Mouse (Mus musculus) forebrain, postnatal 0 days (tissue): ENCODE results near the gene Sirt1. TPM values are rescaled to one million over a fixed set of nuclear protein-coding genes. Genes with fewer than 3 reads are reported as not detected.
"Not testable (repeated sequence)": the region's sequence is repeated elsewhere in the genome, so short reads cannot be mapped to it uniquely, and the experiment has no call there.

ENCODE experiments used
- ATAC-seq: fragments of 200-750 bp; cut with Nextera tagmentation; 2 replicates; pipeline ENCODE4 v1.8.0; 2017; ENCODE audit warnings: mild to moderate bottlenecking, moderate library complexity
- DNase-seq: peaks from one replicate; pipeline ENCODE4 v3.0.0-alpha.2; 2015
- H3K27ac ChIP-seq: fragments of 300-500 bp; sonication (generic); 2 replicates; pipeline ENCODE4 v1.5.1; 2014; ENCODE audit warnings: low read depth, mild to moderate bottlenecking, antibody characterized with exemption, low read length, moderate library complexity, mixed read lengths
- H3K27me3 ChIP-seq: fragments of 300-500 bp; sonication (generic); 2 replicates; pipeline ENCODE4 v1.6.1; 2014; ENCODE audit warnings: mild to moderate bottlenecking, low read length, mixed read lengths; ENCODE audit not compliant: insufficient read depth
- H3K36me3 ChIP-seq: fragments of 300-500 bp; sonication (generic); 2 replicates; pipeline ENCODE4 v1.6.1; 2014; ENCODE audit warnings: mild to moderate bottlenecking, moderate library complexity; ENCODE audit not compliant: insufficient read depth
- H3K4me1 ChIP-seq: fragments of 300-500 bp; sonication (generic); 2 replicates; pipeline ENCODE4 v1.6.1; 2014; ENCODE audit warnings: antibody characterized with exemption; ENCODE audit not compliant: insufficient read depth
- H3K4me2 ChIP-seq: fragments of 300-500 bp; sonication (generic); 2 replicates; pipeline ENCODE4 v1.6.1; 2014; ENCODE audit warnings: low read depth, mild to moderate bottlenecking, moderate library complexity
- H3K4me3 ChIP-seq: fragments of 300-500 bp; sonication (generic); 2 replicates; pipeline ENCODE4 v1.5.1; 2014; ENCODE audit warnings: low read depth, low read length, mixed read lengths
- H3K9ac ChIP-seq: fragments of 300-500 bp; sonication (generic); 2 replicates; pipeline ENCODE4 v1.6.1; 2014; ENCODE audit warnings: mild to moderate bottlenecking
- H3K9me3 ChIP-seq: fragments of 300-500 bp; sonication (generic); 2 replicates; pipeline ENCODE4 v1.6.1; 2016; ENCODE audit warnings: low read length
- CTCF ChIP-seq: sonication (generic); IDR thresholded peaks from 2 replicates; pipeline ENCODE4 v1.5.1; 2016; ENCODE audit warnings: antibody characterized with exemption, control low read depth, low read depth
- WGBS: fragments of 180-500 bp; shearing (Covaris S2); extraction: QIAGEN DNeasy Blood & Tissue Kit; methylation state at CpG from one replicate; pipeline ENCODE4 v1.1.7; 2014; 5-methylcytosine and 5-hydroxymethylcytosine counted together
- polyA plus RNA-seq: library from polyadenylated mRNA; unstranded; fragments of >200 nt; fragmentation: Nextera tagmentation; extraction: Ambion mirVana; gene quantifications from 2 replicates; pipeline ENCODE4 v1.2.1, GENCODE M21; 2015
- total RNA-seq: library from RNA; depleted of rRNA; stranded (reverse); fragments of >200 nt; gene quantifications from 2 replicates; pipeline ENCODE4 v1.2.3, GENCODE M21; 2014

The Sirt1 gene
- total and polyA plus RNA-seq, 2 experiments from 2014 or later: 3.3 to 28.3 TPM

GRCm38 (mm10) chr10:63368041-63368440 lies 13.5 kb downstream of the Sirt1 start:
- TF ChIP-seq CTCF: no peak

GRCm38 (mm10) chr10:63367386-63367785 lies 14.1 kb downstream of the Sirt1 start:
- Histone ChIP-seq H3K4me1 (no peaks in the 10 kb centered on the region), H3K9ac (no peak overlapping the region), H3K36me3 (no peaks in the 10 kb centered on the region), H3K4me2 (no peak overlapping the region), H3K4me3 (no peak overlapping the region), H3K9me3 (no peaks in the 10 kb centered on the region), H3K27me3 (no peaks in the 10 kb centered on the region), H3K27ac (no peak overlapping the region)
- ATAC-seq (no peak), DNase-seq (no peak)
- TF ChIP-seq CTCF: no peak
- WGBS: 85% methylated on average over 6 of the region's 6 CpGs

More at GRCm38 (mm10) chr10:63368041-63368440, 13.5 kb downstream of the Sirt1 start:
- DNase-seq (no peak), ATAC-seq (no peak)
- H3K4me3 ChIP-seq: no peak overlapping the region
- no peak overlapping the region for H3K27ac ChIP-seq
- H3K36me3 ChIP-seq: no peaks in the 10 kb centered on the region
- no peak overlapping the region for H3K4me2 ChIP-seq
- 57% methylated on average over 3 of the region's 3 CpGs for WGBS
- H3K9me3 ChIP-seq: no peaks in the 10 kb centered on the region
- H3K27me3 ChIP-seq: no peaks in the 10 kb centered on the region
- H3K9ac ChIP-seq: no peak overlapping the region
- no peaks in the 10 kb centered on the region for H3K4me1 ChIP-seq

- Histone ChIP-seq H3K4me2 (no peak overlapping the region), H3K4me1 (no peaks in the 10 kb centered on the region), H3K27ac (no peak overlapping the region), H3K36me3 (no peaks in the 10 kb centered on the region), H3K4me3 (no peak overlapping the region), H3K9me3 (no peaks in the 10 kb centered on the region), H3K9ac (no peak overlapping the region), H3K27me3 (no peaks in the 10 kb centered on the region)
- DNase-seq (no peak), ATAC-seq (no peak)
- WGBS: 53% methylated on average over 7 of the region's 7 CpGs
- TF ChIP-seq CTCF: no peak
Measured at GRCm38 (mm10) chr10:63365918-63366455, 15.5 kb downstream of the Sirt1 start.

DNA sequence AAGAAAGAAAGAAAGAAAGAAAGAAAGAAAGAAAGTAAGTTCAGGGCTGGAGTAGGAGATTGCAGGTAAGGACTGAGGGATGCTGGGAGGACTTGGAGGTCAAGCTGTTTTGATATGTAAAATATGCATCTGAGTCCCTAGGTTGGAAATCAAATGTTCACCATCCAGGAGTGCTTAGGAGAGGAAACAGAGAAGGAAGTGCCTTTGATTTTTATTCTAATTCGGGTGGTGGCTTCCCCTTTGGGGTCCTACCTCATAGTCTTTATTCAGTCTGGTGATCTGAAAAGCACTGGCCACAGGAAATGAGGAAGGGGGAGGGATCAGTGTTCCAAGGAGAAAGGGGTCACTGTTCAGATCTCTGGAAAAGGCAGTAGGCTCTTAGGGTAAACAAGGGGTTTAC lies 21.0 kb downstream of the Sirt1 start:
- WGBS: 64% methylated on average over 1 of the region's 1 CpGs
- Histone ChIP-seq H3K4me1 (no peaks in the 10 kb centered on the region), H3K9ac (no peak overlapping the region), H3K4me3 (no peak overlapping the region), H3K9me3 (no peaks in the 10 kb centered on the region), H3K27me3 (no peaks in the 10 kb centered on the region), H3K36me3 (no peaks in the 10 kb centered on the region), H3K27ac (no peak overlapping the region), H3K4me2 (no peak overlapping the region)
- ATAC-seq (no peak), DNase-seq (no peak)
- no peak for TF ChIP-seq CTCF

GRCm38 (mm10) chr10:63352111-63352510 lies 29.4 kb downstream of the Sirt1 start:
- no peaks in the 10 kb centered on the region for H3K9me3 ChIP-seq
- 40% methylated on average over 5 of the region's 5 CpGs for WGBS
- no peaks in the 10 kb centered on the region for H3K36me3 ChIP-seq
- ATAC-seq (no peak), DNase-seq (no peak)
- no peak overlapping the region for H3K9ac ChIP-seq
- H3K4me1 ChIP-seq: peaks cover 4% of the 10 kb centered on the region; the same call in 1 of the 2 replicates
- H3K27me3 ChIP-seq: no peaks in the 10 kb centered on the region
- H3K4me2 ChIP-seq: no peak overlapping the region
- H3K27ac ChIP-seq: no peak overlapping the region
- H3K4me3 ChIP-seq: no peak overlapping the region
- no peak for TF ChIP-seq CTCF

DNA sequence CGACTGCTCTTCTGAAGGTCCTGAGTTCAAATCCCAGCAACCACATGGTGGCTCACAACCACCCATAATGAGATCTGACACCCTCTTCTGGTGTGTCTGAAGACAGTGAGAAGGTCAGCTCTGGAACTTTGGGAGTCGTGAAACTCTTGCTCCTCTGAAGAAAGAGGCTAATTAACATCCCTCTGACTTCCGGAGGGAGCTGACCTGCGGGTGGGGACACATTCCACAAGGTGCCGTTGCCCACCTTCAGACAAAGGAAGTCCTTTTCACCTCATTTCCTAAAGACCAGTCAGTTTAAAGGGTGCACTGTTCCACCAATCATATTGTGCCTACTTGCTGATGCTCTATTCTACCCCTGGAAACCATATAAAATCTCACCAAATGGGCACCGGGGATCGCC lies 30.4 kb downstream of the Sirt1 start:
- not testable (repeated sequence) for H3K27me3 ChIP-seq, DNase-seq, H3K4me2 ChIP-seq, H3K36me3 ChIP-seq, H3K4me3 ChIP-seq, ATAC-seq, H3K9me3 ChIP-seq, H3K4me1 ChIP-seq, H3K9ac ChIP-seq, H3K27ac ChIP-seq
- 86% methylated on average over 7 of the region's 7 CpGs for WGBS

GRCm38 (mm10) chr10:63350666-63351065 lies 30.8 kb downstream of the Sirt1 start:
- Histone ChIP-seq H3K9ac (no peak overlapping the region), H3K9me3 (no peaks in the 10 kb centered on the region), H3K27me3 (no peaks in the 10 kb centered on the region), H3K27ac (no peak overlapping the region), H3K4me1 (peaks cover 4% of the 10 kb centered on the region; the same call in 1 of the 2 replicates), H3K4me2 (no peak overlapping the region), H3K4me3 (no peak overlapping the region), H3K36me3 (no peaks in the 10 kb centered on the region)
- DNase-seq (no peak), ATAC-seq (no peak)
- 88% methylated on average over 7 of the region's 7 CpGs for WGBS
- TF ChIP-seq CTCF: no peak
